Mouse (Mus musculus) testis, postnatal 10 days (tissue): ENCODE data around the gene Tprg.

Experiments
- DNase-seq: peaks from one replicate; pipeline ENCODE4 v3.0.0; 2021; ENCODE audit warnings: low spot score

The Tprg gene

GRCm38 (mm10) chr16:25425376-25425775 is 138.8 kb downstream of the Tprg start:
- no peak for DNase-seq

- DNase-seq = no peak
These were observed 139.6 kb downstream of the Tprg start for GRCm38 (mm10) chr16:25426261-25426660.

GRCm38 (mm10) chr16:25440039-25440438 is 153.4 kb downstream of the Tprg start:
- DNase-seq = no peak

- no peak for DNase-seq
These were observed 159.0 kb downstream of the Tprg start for GRCm38 (mm10) chr16:25445580-25445979.

GRCm38 (mm10) chr16:25451511-25451910 is 164.9 kb downstream of the Tprg start:
- no peak for DNase-seq

- no peak for DNase-seq
These were observed 178.1 kb downstream of the Tprg start for GRCm38 (mm10) chr16:25464732-25465131.

- DNase-seq = peak; percentile 41
These were observed 179.0 kb downstream of the Tprg start for GRCm38 (mm10) chr16:25465435-25466139.

- no peak for DNase-seq
These were observed 181.4 kb downstream of the Tprg start for GRCm38 (mm10) chr16:25468040-25468439.

GRCm38 (mm10) chr16:25468662-25469061 is 182.0 kb downstream of the Tprg start:
- no peak for DNase-seq
